Mouse (Mus musculus) thymus, adult 2 months (tissue): ENCODE data around the gene Nphp4.

Experiments
- CTCF ChIP-seq: fragments of 200-500 bp; IDR thresholded peaks from 2 replicates; pipeline ENCODE4 v1.5.1; 2012; ENCODE audit warnings: mild to moderate bottlenecking, control low read depth, low read length, moderate library complexity, borderline replicate concordance; ENCODE audit not compliant: control insufficient read depth, poor library complexity, insufficient read depth; ENCODE audit errors: extremely low read depth
- POLR2A ChIP-seq: fragments of 200-500 bp; IDR thresholded peaks from 2 replicates; pipeline ENCODE4 v1.6.1; 2012; ENCODE audit warnings: mild to moderate bottlenecking, low read length, control low read depth, moderate library complexity; ENCODE audit not compliant: control insufficient read depth, poor library complexity, insufficient read depth; ENCODE audit errors: extremely low read depth

DNA sequence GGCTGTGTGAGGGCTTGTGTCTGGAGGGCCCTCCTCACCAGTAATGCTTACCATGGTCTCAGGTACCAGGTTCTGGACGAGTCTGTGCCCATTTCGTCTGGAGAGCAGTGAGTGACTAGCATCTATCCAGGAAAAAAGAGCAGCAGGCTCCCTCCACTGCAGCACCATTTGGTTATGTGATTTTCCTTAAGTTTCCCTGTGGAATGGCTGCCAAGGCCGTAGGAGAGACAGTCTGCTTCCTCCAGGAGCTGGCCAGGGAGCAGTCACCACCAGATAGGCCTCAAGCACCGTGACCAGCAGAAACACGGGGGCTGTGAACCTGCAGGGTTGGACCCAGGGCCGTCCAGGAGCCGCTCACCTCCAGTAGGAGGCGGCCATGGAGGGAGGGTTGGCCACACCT is 3.9 kb downstream of the Nphp4 start:
- TF ChIP-seq CTCF (no peak), POLR2A (no peak)
